ENCODE assay signal across 8 mouse cellular contexts in genomic region chr4:129771314-129771671, GRCm38 (mm10). TPM values are rescaled to one million over a fixed set of nuclear protein-coding genes. Genes with fewer than 3 reads are reported as not detected.
DNase-seq lines count a peak whose midpoint lies in the region; ATAC-seq lines count a peak whose summit lies in the region.

No protein-coding gene starts in this region.

- no peaks in the 10 kb centered on the region for H3K36me3 ChIP-seq in forebrain, embryonic 12.5 days (replicated peaks)
- H3K36me3 ChIP-seq in limb, embryonic 11.5 days (ENCODE audit: control insufficient read depth, insufficient read depth, low read length) = no peaks in the 10 kb centered on the region
- H3K36me3 ChIP-seq in neural tube, embryonic 13.5 days = no peaks in the 10 kb centered on the region

- no peak for ATAC-seq in forebrain, embryonic 12.5 days (ENCODE audit: low FRiP score)
- ATAC-seq in limb, embryonic 11.5 days (ENCODE audit: insufficient number of reproducible peaks, low FRiP score, low TSS enrichment, low read depth) = 0 out of 2 replicates have a peak, but pooled peaks have one; percentile 18
- no peak; the same call in 1 of the 2 replicates for ATAC-seq in neural tube, embryonic 13.5 days (ENCODE audit: low read depth)

- no peaks in the 10 kb centered on the region for H3K9me3 ChIP-seq in forebrain, embryonic 12.5 days
- no peaks in the 10 kb centered on the region for H3K9me3 ChIP-seq in limb, embryonic 11.5 days (ENCODE audit: control insufficient read depth, low read length)
- no peaks in the 10 kb centered on the region for H3K9me3 ChIP-seq in neural tube, embryonic 13.5 days

- intact Hi-C loops in left cerebral cortex, postnatal 14 days (cut with DNase I) = loop anchor here (5.0 kb wide), 1 partner anchor 69 kb away; no protein-coding TSS in a partner anchor
- intact Hi-C loops in gastrocnemius, postnatal 36 days (cut with DNase I) = no loop called here

- 26% methylated on average over 7 of the region's 7 CpGs for WGBS in forebrain, embryonic 12.5 days
- 16% methylated on average over 7 of the region's 7 CpGs for WGBS in limb, embryonic 11.5 days
- WGBS in neural tube, embryonic 13.5 days = 20% methylated on average over 7 of the region's 7 CpGs

- H3K4me2 ChIP-seq in forebrain, embryonic 12.5 days = peak overlapping the region; percentile 35
- peak overlapping the region; percentile 39 for H3K4me2 ChIP-seq in limb, embryonic 11.5 days (ENCODE audit: low read depth, severe bottlenecking)
- H3K4me2 ChIP-seq in neural tube, embryonic 13.5 days = peak overlapping the region; percentile 44

- DNase-seq in layer of hippocampus, adult 18-20 months (ENCODE audit: low spot score in 2 of 2) = peak; percentile 16 to 44
- no peak for DNase-seq in layer of hippocampus, adult 11-12 months (ENCODE audit: low spot score)
- no peak for DNase-seq in limb, embryonic 11.5 days (ENCODE audit: low spot score)
- no peak for DNase-seq in left cerebral cortex, postnatal 14 days (ENCODE audit: low spot score in 2 of 2)
- DNase-seq in spleen, postnatal 10 days (ENCODE audit: low spot score in 2 of 2) = no peak
- no peak for DNase-seq in gastrocnemius, postnatal 36 days

- no peak overlapping the region; the same call in 1 of the 2 replicates for H3K4me3 ChIP-seq in forebrain, embryonic 12.5 days (replicated peaks)
- H3K4me3 ChIP-seq in limb, embryonic 11.5 days (ENCODE audit: low read depth, low read length) = no peak overlapping the region
- H3K4me3 ChIP-seq in neural tube, embryonic 13.5 days = 0 out of 2 replicates have a peak overlapping the region, but pooled peaks have one; percentile 6

- peaks cover 21% of the 10 kb centered on the region for H3K27me3 ChIP-seq in forebrain, embryonic 12.5 days
- H3K27me3 ChIP-seq in limb, embryonic 11.5 days (ENCODE audit: control insufficient read depth, insufficient read depth, low read length) = no peaks in the 10 kb centered on the region
- H3K27me3 ChIP-seq in neural tube, embryonic 13.5 days = no peaks in the 10 kb centered on the region

- H3K27ac ChIP-seq in forebrain, embryonic 12.5 days = peak overlapping the region; percentile 69
- peak overlapping the region; percentile 60; the same call in 1 of the 2 replicates for H3K27ac ChIP-seq in limb, embryonic 11.5 days (replicated peaks; ENCODE audit: low read depth, low read length)
- H3K27ac ChIP-seq in neural tube, embryonic 13.5 days (replicated peaks) = peak overlapping the region; percentile 71

- no peak overlapping the region for H3K9ac ChIP-seq in forebrain, embryonic 12.5 days
- H3K9ac ChIP-seq in limb, embryonic 11.5 days (ENCODE audit: low read length) = no peak overlapping the region
- peak overlapping the region; percentile 52 for H3K9ac ChIP-seq in neural tube, embryonic 13.5 days

- peaks cover 26% of the 10 kb centered on the region for H3K4me1 ChIP-seq in forebrain, embryonic 12.5 days
- peaks cover 19% of the 10 kb centered on the region for H3K4me1 ChIP-seq in limb, embryonic 11.5 days (ENCODE audit: control insufficient read depth, insufficient read depth, low read length)
- peaks cover 30% of the 10 kb centered on the region for H3K4me1 ChIP-seq in neural tube, embryonic 13.5 days (replicated peaks)

RNA-seq across cellular contexts. Expression of gene Khdrbs1, which starts 29.2 kb away (rescaled TPM):
- 10 to 100 TPM; 82.7 to 88.7 TPM for total RNA-seq in layer of hippocampus, adult 18-20 months (2021)
- 229 and 231 TPM in 2 replicates for polyA plus RNA-seq in forebrain, embryonic 12.5 days (2016; fragmentation: Nextera tagmentation; extraction: Ambion mirVana)
- 162 and 189 TPM in 2 replicates for polyA plus RNA-seq in limb, embryonic 11.5 days (2014; fragmentation: Nextera tagmentation; extraction: Ambion mirVana)
- polyA plus RNA-seq in neural tube, embryonic 13.5 days (2015; fragmentation: Nextera tagmentation; extraction: Ambion mirVana) = 150 and 165 TPM in 2 replicates
- 10 to 100 TPM; 88.9 to 90.4 TPM for total RNA-seq in left cerebral cortex, postnatal 14 days (2021)
- total RNA-seq in gastrocnemius, postnatal 36 days (2021) = 10 to 100 TPM; 20.2 to 26.5 TPM

RNA-seq across cellular contexts. Expression of gene Ptp4a2, which starts 39.7 kb away (rescaled TPM):
- total RNA-seq in layer of hippocampus, adult 18-20 months (2021) = 100 to 1,000 TPM; 142 to 143 TPM
- polyA plus RNA-seq in forebrain, embryonic 12.5 days (2016; fragmentation: Nextera tagmentation; extraction: Ambion mirVana) = 375 and 407 TPM in 2 replicates
- polyA plus RNA-seq in limb, embryonic 11.5 days (2014; fragmentation: Nextera tagmentation; extraction: Ambion mirVana) = 315 and 335 TPM in 2 replicates
- 288 and 293 TPM in 2 replicates for polyA plus RNA-seq in neural tube, embryonic 13.5 days (2015; fragmentation: Nextera tagmentation; extraction: Ambion mirVana)
- 100 to 1,000 TPM; 112 to 126 TPM for total RNA-seq in left cerebral cortex, postnatal 14 days (2021)
- 100 to 1,000 TPM; 615 to 657 TPM for total RNA-seq in gastrocnemius, postnatal 36 days (2021)

Comparison
In these comparisons a context has a peak if more than half of its experiments do, and no peak if none do; other contexts are left out.
1. DNase-seq: peak in layer of hippocampus, adult 18-20 months (2 of 2); none in layer of hippocampus, adult 11-12 months (single experiment), limb, embryonic 11.5 days (single experiment), left cerebral cortex, postnatal 14 days (0 of 2), spleen, postnatal 10 days (0 of 2) and gastrocnemius, postnatal 36 days (0 of 2).
2. RNA of gene Ptp4a2, which starts 39.7 kb away (total RNA-seq): 615 to 657 TPM in gastrocnemius, postnatal 36 days; 142 to 143 TPM in layer of hippocampus, adult 18-20 months and 112 to 126 TPM in left cerebral cortex, postnatal 14 days; every median in the first group is over 4 times any median in the second.
3. Peak in every context shown above with its lines, with median percentiles within 50 percentile points of each other: H3K27ac ChIP-seq and H3K4me2 ChIP-seq.